Mouse (Mus musculus) liver, postnatal 0 days (tissue): ENCODE results near the gene Efna5. TPM values are rescaled to one million over a fixed set of nuclear protein-coding genes. Genes with fewer than 3 reads are reported as not detected.
A peak's percentile ranks its signal among the peaks of the same experiment; 100 is the strongest.

Experiments
- ATAC-seq: fragments of 200-750 bp; cut with Nextera tagmentation; 2 replicates; pipeline ENCODE4 v1.8.0; 2017; ENCODE audit warnings: mild to moderate bottlenecking, moderate library complexity
- DNase-seq: peaks from one replicate; pipeline ENCODE4 v3.0.0-alpha.2; 2016
- H3K27ac ChIP-seq: fragments of 300-500 bp; sonication (generic); 2 replicates; pipeline ENCODE4 v1.5.1; 2014; ENCODE audit warnings: antibody characterized with exemption, moderate library complexity, mild to moderate bottlenecking, low read depth
- H3K27me3 ChIP-seq: fragments of 300-500 bp; sonication (generic); 2 replicates; pipeline ENCODE4 v1.6.1; 2014; ENCODE audit warnings: low read length, control low read depth, mixed read lengths; ENCODE audit not compliant: insufficient read depth
- H3K36me3 ChIP-seq: fragments of 300-500 bp; sonication (generic); replicated peaks from 2 replicates; pipeline ENCODE4 v1.6.1; 2014; ENCODE audit warnings: mild to moderate bottlenecking, control low read depth, low read length, moderate library complexity, mixed read lengths; ENCODE audit not compliant: insufficient read depth
- H3K4me1 ChIP-seq: fragments of 300-500 bp; sonication (generic); 2 replicates; pipeline ENCODE4 v1.6.1; 2014; ENCODE audit warnings: antibody characterized with exemption, mild to moderate bottlenecking, control low read depth; ENCODE audit not compliant: insufficient read depth
- H3K4me2 ChIP-seq: fragments of 300-500 bp; sonication (generic); 2 replicates; pipeline ENCODE4 v1.6.1; 2014; ENCODE audit warnings: low read depth, mild to moderate bottlenecking, low read length, moderate library complexity, mixed read lengths
- H3K4me3 ChIP-seq: fragments of 300-500 bp; sonication (generic); 2 replicates; pipeline ENCODE4 v1.5.1; 2014; ENCODE audit warnings: low read depth, low read length
- H3K9ac ChIP-seq: fragments of 300-500 bp; sonication (generic); replicated peaks from 2 replicates; pipeline ENCODE4 v1.6.1; 2014; ENCODE audit warnings: mild to moderate bottlenecking, moderate library complexity
- H3K9me3 ChIP-seq: fragments of 300-500 bp; sonication (generic); 2 replicates; pipeline ENCODE4 v1.6.1; 2016; ENCODE audit warnings: mild to moderate bottlenecking, control low read depth, low read length, mixed read lengths
- CTCF ChIP-seq: sonication (generic); IDR thresholded peaks from 2 replicates; pipeline ENCODE4 v1.5.1; 2016; ENCODE audit warnings: antibody characterized with exemption, low read depth
- EP300 ChIP-seq: IDR thresholded peaks from 2 replicates; pipeline ENCODE4 v1.6.1; 2016; ENCODE audit warnings: antibody characterized with exemption, low read depth, mild to moderate bottlenecking
- WGBS: fragments of 180-500 bp; shearing (Covaris S2); extraction: QIAGEN DNeasy Blood & Tissue Kit; methylation state at CpG from one replicate; pipeline ENCODE4 v1.1.7; 2014; ENCODE audit not compliant: insufficient replicate concordance; 5-methylcytosine and 5-hydroxymethylcytosine counted together
- polyA plus RNA-seq: library from polyadenylated mRNA; unstranded; fragments of >200 nt; fragmentation: Nextera tagmentation; extraction: Ambion mirVana; gene quantifications from 2 replicates; pipeline ENCODE4 v1.2.1, GENCODE M21; 2015

Efna5 gene
- polyA plus RNA-seq, 1 experiment from 2014 or later = 3.0 TPM

GRCm38 (mm10) chr17:62614237-62614636 is 266.9 kb downstream of the Efna5 start:
- no peak for ATAC-seq
- 75% methylated on average over 8 of the region's 8 CpGs for WGBS
- no peak overlapping the region for H3K4me3 ChIP-seq
- no peaks in the 10 kb centered on the region for H3K36me3 ChIP-seq
- H3K9ac ChIP-seq = no peak overlapping the region
- no peak overlapping the region for H3K27ac ChIP-seq
- no peaks in the 10 kb centered on the region for H3K9me3 ChIP-seq
- no peak overlapping the region for H3K4me2 ChIP-seq
- H3K4me1 ChIP-seq = no peaks in the 10 kb centered on the region
- TF ChIP-seq CTCF (no peak), EP300 (no peak)
- DNase-seq = no peak
- no peaks in the 10 kb centered on the region for H3K27me3 ChIP-seq

DNA sequence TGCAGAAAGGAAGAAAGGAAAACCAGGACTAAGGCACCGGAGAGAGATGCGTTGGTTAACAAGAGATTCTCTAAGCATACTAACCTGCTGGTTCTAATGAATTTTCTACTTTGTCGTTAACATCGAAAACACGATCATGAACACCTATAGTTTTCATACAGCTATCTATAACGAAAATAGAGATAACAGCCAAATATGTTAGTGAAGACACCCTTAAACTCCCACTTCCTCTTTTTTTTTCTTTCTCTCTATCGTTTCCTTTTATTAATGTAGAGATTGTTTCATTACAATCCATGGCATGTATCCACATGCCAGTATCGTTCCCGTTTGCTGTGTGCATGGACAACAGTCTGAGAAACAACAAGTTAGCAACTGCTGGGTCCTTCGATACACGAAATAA is 267.9 kb downstream of the Efna5 start:
- Histone ChIP-seq H3K9ac (no peak overlapping the region), H3K9me3 (no peaks in the 10 kb centered on the region), H3K27me3 (no peaks in the 10 kb centered on the region), H3K4me1 (no peaks in the 10 kb centered on the region), H3K36me3 (no peaks in the 10 kb centered on the region), H3K4me2 (no peak overlapping the region), H3K4me3 (no peak overlapping the region), H3K27ac (no peak overlapping the region)
- TF ChIP-seq EP300 = no peak
- no peak for TF ChIP-seq CTCF
- ATAC-seq (no peak), DNase-seq (no peak)
- WGBS = 79% methylated on average over 11 of the region's 11 CpGs

- no peaks in the 10 kb centered on the region for H3K27me3 ChIP-seq
- H3K4me3 ChIP-seq = no peak overlapping the region
- H3K27ac ChIP-seq = no peak overlapping the region
- H3K9me3 ChIP-seq = no peaks in the 10 kb centered on the region
- TF ChIP-seq EP300 (no peak), CTCF (no peak)
- ATAC-seq (no peak), DNase-seq (no peak)
- H3K9ac ChIP-seq = no peak overlapping the region
- no peaks in the 10 kb centered on the region for H3K36me3 ChIP-seq
- WGBS = 80% methylated on average over 8 of the region's 8 CpGs
- H3K4me2 ChIP-seq = no peak overlapping the region
- H3K4me1 ChIP-seq = no peaks in the 10 kb centered on the region
Observed at GRCm38 (mm10) chr17:62608145-62608544, 273.0 kb downstream of the Efna5 start.

GRCm38 (mm10) chr17:62607304-62607914 is 273.7 kb downstream of the Efna5 start:
- Histone ChIP-seq H3K9me3 (no peaks in the 10 kb centered on the region), H3K27me3 (no peaks in the 10 kb centered on the region), H3K9ac (no peak overlapping the region), H3K36me3 (no peaks in the 10 kb centered on the region), H3K27ac (no peak overlapping the region), H3K4me2 (no peak overlapping the region), H3K4me3 (no peak overlapping the region), H3K4me1 (no peaks in the 10 kb centered on the region)
- ATAC-seq = no peak
- no peak for TF ChIP-seq CTCF
- TF ChIP-seq EP300 = no peak
- no peak for DNase-seq
- WGBS = 77% methylated on average over 18 of the region's 18 CpGs

DNA sequence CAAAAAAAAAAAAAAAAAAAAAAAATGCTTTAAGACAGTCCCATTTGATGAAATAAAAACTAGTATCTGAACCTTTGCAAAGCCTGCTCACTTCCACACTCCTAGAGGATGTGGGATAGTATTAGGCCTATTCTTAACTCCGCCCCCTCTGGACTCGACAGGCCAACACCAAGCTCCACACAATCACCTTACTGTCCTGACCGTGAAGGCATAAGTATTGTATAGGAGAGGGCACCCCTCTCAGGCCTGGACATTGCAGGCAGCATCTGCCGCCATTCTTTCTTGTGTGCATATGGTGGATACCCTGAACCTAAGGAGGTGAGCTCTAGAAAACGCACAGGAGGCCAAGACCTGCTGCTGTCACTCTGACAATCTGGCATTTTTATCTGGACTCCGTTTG is 274.4 kb downstream of the Efna5 start:
- Histone ChIP-seq H3K9me3 (no peaks in the 10 kb centered on the region), H3K27me3 (no peaks in the 10 kb centered on the region), H3K4me2 (no peak overlapping the region), H3K4me1 (no peaks in the 10 kb centered on the region), H3K9ac (no peak overlapping the region), H3K36me3 (no peaks in the 10 kb centered on the region), H3K27ac (no peak overlapping the region), H3K4me3 (no peak overlapping the region)
- WGBS = 76% methylated on average over 6 of the region's 6 CpGs
- no peak for TF ChIP-seq EP300
- no peak for TF ChIP-seq CTCF
- no peak for ATAC-seq
- no peak for DNase-seq

DNA sequence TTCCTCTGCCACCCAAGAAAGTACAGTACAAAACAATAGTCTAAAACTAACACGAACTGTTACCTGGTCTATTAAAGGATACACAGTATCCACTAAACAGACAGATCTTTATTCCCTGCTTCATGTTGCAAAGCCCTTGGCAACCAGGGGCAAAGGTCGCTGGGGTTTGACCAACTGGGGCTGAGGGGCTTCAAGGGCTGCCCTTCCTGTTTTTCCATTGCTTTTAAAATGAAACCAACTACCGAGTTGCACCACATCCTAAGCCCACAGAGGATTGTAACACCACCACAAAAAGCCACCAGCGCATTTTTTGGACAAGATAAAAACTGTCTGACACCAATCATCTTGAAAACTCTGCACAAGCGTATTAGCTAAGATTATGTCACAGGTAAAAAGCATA is 276.8 kb downstream of the Efna5 start:
- DNase-seq (no peak), ATAC-seq (no peak)
- Histone ChIP-seq H3K4me3 (no peak overlapping the region), H3K9ac (no peak overlapping the region), H3K36me3 (no peaks in the 10 kb centered on the region), H3K9me3 (no peaks in the 10 kb centered on the region), H3K4me2 (0 out of 2 replicates have a peak overlapping the region, but pooled peaks have one; percentile 26), H3K4me1 (no peaks in the 10 kb centered on the region), H3K27ac (no peak overlapping the region), H3K27me3 (no peaks in the 10 kb centered on the region)
- 30% methylated on average over 5 of the region's 5 CpGs for WGBS
- no peak for TF ChIP-seq EP300
- no peak for TF ChIP-seq CTCF
